Mouse (Mus musculus) bone marrow macrophage, adult 2 months (primary cell): Measurements from ENCODE around the gene Lpo.

Source experiments
- CTCF ChIP-seq: IDR thresholded peaks from 2 replicates; pipeline ENCODE4 v1.5.1; 2012; ENCODE audit warnings: low read depth, mild to moderate bottlenecking, low read length, moderate library complexity
- POLR2A ChIP-seq: IDR thresholded peaks from 2 replicates; pipeline ENCODE4 v1.6.1; 2012; ENCODE audit warnings: mild to moderate bottlenecking, low read depth, low read length, borderline replicate concordance

- TF ChIP-seq CTCF (0 out of 2 replicates have a peak, but pooled peaks have one; percentile 15), POLR2A (no peak)
Observed at GRCm38 (mm10) chr11:87805448-87805847, 22.6 kb downstream of the Lpo start.
